Mouse (Mus musculus): Measurements from ENCODE around the gene Kcnh4.

GRCm38 (mm10) chr11:100782568-100782967 lies 22.8 kb upstream of the Kcnh4 start:
- no peak for TF ChIP-seq CTCF (IDR thresholded peaks at IDR 0.05; ENCODE audit: control insufficient read depth, insufficient read depth, insufficient read length)
- TF ChIP-seq MYOD1 (IDR thresholded peaks at IDR 0.05; ENCODE audit: control insufficient read depth, insufficient read length, low read depth): no peak
- no peak for TF ChIP-seq MYOG (IDR thresholded peaks at IDR 0.05; ENCODE audit: control insufficient read depth, extremely low read depth, insufficient read length)
- TF ChIP-seq CEBPB (IDR thresholded peaks at IDR 0.05; ENCODE audit: low read depth): no peak
- TF ChIP-seq USF1 (IDR thresholded peaks at IDR 0.05; ENCODE audit: low read depth): no peak

All from C2C12 (cell line).